Mouse (Mus musculus): ENCODE measurements at regions not wholly inside any gene's neighbourhood (a gene's known extent, or its start where the extent isn't known, plus 50 kb on each side); places are given as distances from the start of the nearest gene placed in this dataset.

- Histone ChIP-seq H3K27me3 (ENCODE audit: control insufficient read depth, insufficient read depth, low read length) (no peaks in the 10 kb centered on the region), H3K36me3 (ENCODE audit: control insufficient read depth, insufficient read depth, low read length) (no peaks in the 10 kb centered on the region), H3K9ac (ENCODE audit: low read length) (no peak overlapping the region), H3K4me2 (ENCODE audit: low read depth, severe bottlenecking) (no peak overlapping the region), H3K9me3 (ENCODE audit: control insufficient read depth, low read length) (no peaks in the 10 kb centered on the region), H3K27ac (replicated peaks; ENCODE audit: low read depth, low read length) (no peak overlapping the region), H3K4me3 (ENCODE audit: low read depth, low read length) (no peak overlapping the region), H3K4me1 (ENCODE audit: control insufficient read depth, insufficient read depth, low read length) (no peaks in the 10 kb centered on the region)
- DNase-seq (ENCODE audit: low spot score) (no peak), ATAC-seq (ENCODE audit: insufficient number of reproducible peaks, low FRiP score, low TSS enrichment, low read depth) (no peak)
- WGBS, result 81% methylated on average over 2 of the region's 2 CpGs
Measured at GRCm38 (mm10) chr9:23651300-23651699, 428.4 kb downstream of the Bmper start.

GRCm38 (mm10) chr9:23653086-23653485 lies 430.2 kb downstream of the Bmper start:
- Histone ChIP-seq H3K4me2 (ENCODE audit: low read depth, severe bottlenecking) (no peak overlapping the region), H3K9ac (ENCODE audit: low read length) (no peak overlapping the region), H3K36me3 (ENCODE audit: control insufficient read depth, insufficient read depth, low read length) (no peaks in the 10 kb centered on the region), H3K4me1 (ENCODE audit: control insufficient read depth, insufficient read depth, low read length) (no peaks in the 10 kb centered on the region), H3K4me3 (ENCODE audit: low read depth, low read length) (no peak overlapping the region), H3K27ac (replicated peaks; ENCODE audit: low read depth, low read length) (no peak overlapping the region), H3K27me3 (ENCODE audit: control insufficient read depth, insufficient read depth, low read length) (no peaks in the 10 kb centered on the region), H3K9me3 (ENCODE audit: control insufficient read depth, low read length) (no peaks in the 10 kb centered on the region)
- 64% methylated on average over 2 of the region's 2 CpGs for WGBS
- DNase-seq (ENCODE audit: low spot score), result no peak
- ATAC-seq (ENCODE audit: insufficient number of reproducible peaks, low FRiP score, low TSS enrichment, low read depth), result no peak

- no peaks in the 10 kb centered on the region for H3K27me3 ChIP-seq (ENCODE audit: control insufficient read depth, insufficient read depth, low read length)
- 77% methylated on average over 1 of the region's 1 CpGs for WGBS
Measured at GRCm38 (mm10) chr9:23654777-23655176, 431.9 kb downstream of the Bmper start.

GRCm38 (mm10) chr9:23665960-23666359 lies 431.8 kb upstream of the Npsr1 start:
- no peak overlapping the region for H3K27ac ChIP-seq (replicated peaks; ENCODE audit: low read depth, low read length)
- no peaks in the 10 kb centered on the region for H3K27me3 ChIP-seq (ENCODE audit: control insufficient read depth, insufficient read depth, low read length)
- H3K9ac ChIP-seq (ENCODE audit: low read length), result no peak overlapping the region
- H3K36me3 ChIP-seq (ENCODE audit: control insufficient read depth, insufficient read depth, low read length), result no peaks in the 10 kb centered on the region
- no peak overlapping the region for H3K4me3 ChIP-seq (ENCODE audit: low read depth, low read length)
- DNase-seq (ENCODE audit: low spot score), result no peak
- H3K9me3 ChIP-seq (ENCODE audit: control insufficient read depth, low read length), result no peaks in the 10 kb centered on the region
- ATAC-seq (ENCODE audit: insufficient number of reproducible peaks, low FRiP score, low TSS enrichment, low read depth), result no peak
- H3K4me1 ChIP-seq (ENCODE audit: control insufficient read depth, insufficient read depth, low read length), result no peaks in the 10 kb centered on the region
- no peak overlapping the region for H3K4me2 ChIP-seq (ENCODE audit: low read depth, severe bottlenecking)

More at GRCm38 (mm10) chr9:23654777-23655176, 431.9 kb downstream of the Bmper start:
- no peak overlapping the region for H3K9ac ChIP-seq (ENCODE audit: low read length)
- no peak overlapping the region for H3K4me3 ChIP-seq (ENCODE audit: low read depth, low read length)
- H3K36me3 ChIP-seq (ENCODE audit: control insufficient read depth, insufficient read depth, low read length), result no peaks in the 10 kb centered on the region
- no peak overlapping the region for H3K4me2 ChIP-seq (ENCODE audit: low read depth, severe bottlenecking)
- H3K4me1 ChIP-seq (ENCODE audit: control insufficient read depth, insufficient read depth, low read length), result no peaks in the 10 kb centered on the region
- no peaks in the 10 kb centered on the region for H3K9me3 ChIP-seq (ENCODE audit: control insufficient read depth, low read length)
- DNase-seq (ENCODE audit: low spot score) (no peak), ATAC-seq (ENCODE audit: insufficient number of reproducible peaks, low FRiP score, low TSS enrichment, low read depth) (no peak)
- H3K27ac ChIP-seq (replicated peaks; ENCODE audit: low read depth, low read length), result no peak overlapping the region

- no peak for DNase-seq (ENCODE audit: low spot score)
- H3K36me3 ChIP-seq (ENCODE audit: control insufficient read depth, insufficient read depth, low read length), result no peaks in the 10 kb centered on the region
- no peaks in the 10 kb centered on the region for H3K27me3 ChIP-seq (ENCODE audit: control insufficient read depth, insufficient read depth, low read length)
- H3K9ac ChIP-seq (ENCODE audit: low read length), result no peak overlapping the region
- H3K27ac ChIP-seq (replicated peaks; ENCODE audit: low read depth, low read length), result no peak overlapping the region
- H3K9me3 ChIP-seq (ENCODE audit: control insufficient read depth, low read length), result no peaks in the 10 kb centered on the region
- no peaks in the 10 kb centered on the region for H3K4me1 ChIP-seq (ENCODE audit: control insufficient read depth, insufficient read depth, low read length)
- 84% methylated on average over 4 of the region's 4 CpGs for WGBS
- H3K4me2 ChIP-seq (ENCODE audit: low read depth, severe bottlenecking), result no peak overlapping the region
- no peak for ATAC-seq (ENCODE audit: insufficient number of reproducible peaks, low FRiP score, low TSS enrichment, low read depth)
- H3K4me3 ChIP-seq (ENCODE audit: low read depth, low read length), result no peak overlapping the region
Measured at GRCm38 (mm10) chr9:23669230-23669629, 428.6 kb upstream of the Npsr1 start.

GRCm38 (mm10) chr9:23670642-23671041 lies 427.2 kb upstream of the Npsr1 start:
- DNase-seq (ENCODE audit: low spot score) (no peak), ATAC-seq (ENCODE audit: insufficient number of reproducible peaks, low FRiP score, low TSS enrichment, low read depth) (no peak)
- Histone ChIP-seq H3K27ac (replicated peaks; ENCODE audit: low read depth, low read length) (no peak overlapping the region), H3K4me2 (ENCODE audit: low read depth, severe bottlenecking) (no peak overlapping the region), H3K27me3 (ENCODE audit: control insufficient read depth, insufficient read depth, low read length) (no peaks in the 10 kb centered on the region), H3K9me3 (ENCODE audit: control insufficient read depth, low read length) (no peaks in the 10 kb centered on the region), H3K36me3 (ENCODE audit: control insufficient read depth, insufficient read depth, low read length) (no peaks in the 10 kb centered on the region), H3K4me3 (ENCODE audit: low read depth, low read length) (no peak overlapping the region), H3K9ac (ENCODE audit: low read length) (no peak overlapping the region), H3K4me1 (ENCODE audit: control insufficient read depth, insufficient read depth, low read length) (no peaks in the 10 kb centered on the region)
- 26% methylated on average over 5 of the region's 5 CpGs for WGBS

GRCm38 (mm10) chr9:23673347-23673860 lies 424.4 kb upstream of the Npsr1 start:
- 90% methylated on average over 4 of the region's 4 CpGs for WGBS
- Histone ChIP-seq H3K9ac (ENCODE audit: low read length) (no peak overlapping the region), H3K36me3 (ENCODE audit: control insufficient read depth, insufficient read depth, low read length) (no peaks in the 10 kb centered on the region), H3K9me3 (ENCODE audit: control insufficient read depth, low read length) (no peaks in the 10 kb centered on the region), H3K4me2 (ENCODE audit: low read depth, severe bottlenecking) (no peak overlapping the region), H3K4me1 (ENCODE audit: control insufficient read depth, insufficient read depth, low read length) (no peaks in the 10 kb centered on the region), H3K4me3 (ENCODE audit: low read depth, low read length) (no peak overlapping the region), H3K27me3 (ENCODE audit: control insufficient read depth, insufficient read depth, low read length) (no peaks in the 10 kb centered on the region), H3K27ac (replicated peaks; ENCODE audit: low read depth, low read length) (no peak overlapping the region)
- no peak for DNase-seq (ENCODE audit: low spot score)
- ATAC-seq (ENCODE audit: insufficient number of reproducible peaks, low FRiP score, low TSS enrichment, low read depth), result no peak

GRCm38 (mm10) chr9:23674833-23675232 lies 423.0 kb upstream of the Npsr1 start:
- no peak overlapping the region for H3K4me2 ChIP-seq (ENCODE audit: low read depth, severe bottlenecking)
- DNase-seq (ENCODE audit: low spot score) (peak; percentile 29), ATAC-seq (ENCODE audit: insufficient number of reproducible peaks, low FRiP score, low TSS enrichment, low read depth) (no peak)
- H3K27me3 ChIP-seq (ENCODE audit: control insufficient read depth, insufficient read depth, low read length), result no peaks in the 10 kb centered on the region
- H3K4me1 ChIP-seq (ENCODE audit: control insufficient read depth, insufficient read depth, low read length), result no peaks in the 10 kb centered on the region
- H3K9ac ChIP-seq (ENCODE audit: low read length), result no peak overlapping the region
- H3K9me3 ChIP-seq (ENCODE audit: control insufficient read depth, low read length), result no peaks in the 10 kb centered on the region
- H3K4me3 ChIP-seq (ENCODE audit: low read depth, low read length), result no peak overlapping the region
- WGBS, result 34% methylated on average over 8 of the region's 8 CpGs
- no peak overlapping the region for H3K27ac ChIP-seq (replicated peaks; ENCODE audit: low read depth, low read length)
- H3K36me3 ChIP-seq (ENCODE audit: control insufficient read depth, insufficient read depth, low read length), result no peaks in the 10 kb centered on the region

GRCm38 (mm10) chr9:23689456-23689855 lies 408.3 kb upstream of the Npsr1 start:
- Histone ChIP-seq H3K27me3 (ENCODE audit: control insufficient read depth, insufficient read depth, low read length) (no peaks in the 10 kb centered on the region), H3K9ac (ENCODE audit: low read length) (no peak overlapping the region), H3K4me2 (ENCODE audit: low read depth, severe bottlenecking) (no peak overlapping the region), H3K27ac (replicated peaks; ENCODE audit: low read depth, low read length) (no peak overlapping the region), H3K9me3 (ENCODE audit: control insufficient read depth, low read length) (no peaks in the 10 kb centered on the region), H3K36me3 (ENCODE audit: control insufficient read depth, insufficient read depth, low read length) (no peaks in the 10 kb centered on the region), H3K4me1 (ENCODE audit: control insufficient read depth, insufficient read depth, low read length) (no peaks in the 10 kb centered on the region), H3K4me3 (ENCODE audit: low read depth, low read length) (no peak overlapping the region)
- ATAC-seq (ENCODE audit: insufficient number of reproducible peaks, low FRiP score, low TSS enrichment, low read depth) (no peak), DNase-seq (ENCODE audit: low spot score) (no peak)

Measured in limb, embryonic 11.5 days (tissue).